Mouse (Mus musculus) C2C12 (cell line): ENCODE data around the gene Phc1.

Source experiments
- CTCF ChIP-seq: IDR thresholded peaks from one replicate; pipeline ENCODE4 v1.5.1; 2011; ENCODE audit not compliant: control insufficient read depth, insufficient read depth, insufficient read length
- MAX ChIP-seq: IDR thresholded peaks from one replicate; pipeline ENCODE4 v1.6.1; 2011; ENCODE audit warnings: mild to moderate bottlenecking, control low read depth
- MYOG ChIP-seq: IDR thresholded peaks from one replicate; pipeline ENCODE4 v1.6.1; 2011; ENCODE audit not compliant: control insufficient read depth, insufficient read length; ENCODE audit errors: extremely low read depth
- USF1 ChIP-seq: IDR thresholded peaks from one replicate; pipeline ENCODE4 v1.6.1; 2011; ENCODE audit warnings: low read depth, mild to moderate bottlenecking, control low read depth, moderate library complexity

DNA sequence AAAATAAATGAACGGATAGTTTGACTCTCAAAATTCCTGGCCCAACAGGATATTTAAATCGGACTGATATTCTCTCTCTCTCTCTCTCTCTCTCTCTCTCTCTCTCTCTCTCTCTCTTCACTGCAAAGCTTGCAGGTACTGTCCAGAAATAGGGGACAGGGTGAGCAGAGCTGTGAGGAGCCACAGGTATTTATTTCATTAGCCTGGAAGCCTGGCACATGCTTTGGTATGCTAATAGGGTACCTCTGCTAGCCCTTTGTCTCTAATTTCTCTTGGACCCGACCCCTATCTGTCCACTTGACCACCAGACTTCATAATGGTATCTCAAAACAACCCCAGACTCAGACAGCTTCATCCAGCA lies 43.5 kb downstream of the Phc1 start:
- TF ChIP-seq CTCF, result no peak
- TF ChIP-seq USF1, result no peak
- no peak for TF ChIP-seq MAX
- no peak for TF ChIP-seq MYOG
